Mouse (Mus musculus): ENCODE data around the gene Fcrl1.
"Not testable (repeated sequence)": the region's sequence is repeated elsewhere in the genome, so short reads cannot be mapped to it uniquely, and the experiment has no call there.

Fcrl1 gene

DNA sequence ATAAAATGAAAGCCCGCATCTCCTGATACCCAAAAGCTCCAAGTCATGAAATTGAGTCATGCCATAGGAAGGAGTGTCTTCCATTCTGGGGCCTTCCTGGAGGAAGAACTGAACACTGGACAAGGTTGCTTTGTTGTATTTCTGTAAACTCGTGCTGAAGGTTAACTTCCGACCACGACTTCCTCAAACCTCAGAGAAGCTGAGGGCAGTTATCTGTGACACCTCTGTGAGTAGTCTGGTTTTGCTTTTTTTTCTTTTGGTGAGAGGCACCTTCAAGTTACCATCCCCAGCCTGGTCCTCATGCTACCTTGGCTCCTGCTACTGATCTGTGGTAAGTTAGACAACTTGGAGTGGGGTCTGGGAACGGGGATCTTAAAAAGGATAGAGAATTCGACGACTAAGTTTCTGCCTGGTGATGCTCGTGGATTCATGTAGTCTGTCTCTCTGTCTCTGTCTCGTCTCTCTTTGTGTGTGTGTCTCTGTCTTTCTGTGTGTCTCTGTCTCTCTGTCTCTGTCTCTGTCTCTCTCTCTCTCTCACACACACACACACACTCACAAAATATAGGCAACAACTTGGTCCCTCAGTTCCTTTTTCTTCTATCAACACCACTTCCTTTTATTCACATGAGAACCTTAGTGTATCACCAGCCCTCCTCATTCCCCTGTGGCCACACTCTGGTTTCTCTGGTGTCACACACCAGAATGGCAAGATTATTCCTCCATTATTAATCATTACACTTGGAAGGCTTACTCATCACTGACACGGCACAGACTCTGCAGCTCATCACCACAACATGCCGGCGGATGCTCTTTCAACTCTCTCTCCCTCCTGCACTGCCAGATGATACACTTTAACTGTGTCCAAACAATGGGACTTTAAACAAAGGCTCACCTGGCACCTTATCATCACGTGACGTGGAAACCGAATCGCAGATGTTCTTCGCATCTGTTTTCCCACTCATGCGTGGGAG is at the start of gene Fcrl1:
TSS of gene Fcrl1 (plus strand) at position 193 of the 971 bp plus-strand sequence.
- no peak for DNase-seq

DNA sequence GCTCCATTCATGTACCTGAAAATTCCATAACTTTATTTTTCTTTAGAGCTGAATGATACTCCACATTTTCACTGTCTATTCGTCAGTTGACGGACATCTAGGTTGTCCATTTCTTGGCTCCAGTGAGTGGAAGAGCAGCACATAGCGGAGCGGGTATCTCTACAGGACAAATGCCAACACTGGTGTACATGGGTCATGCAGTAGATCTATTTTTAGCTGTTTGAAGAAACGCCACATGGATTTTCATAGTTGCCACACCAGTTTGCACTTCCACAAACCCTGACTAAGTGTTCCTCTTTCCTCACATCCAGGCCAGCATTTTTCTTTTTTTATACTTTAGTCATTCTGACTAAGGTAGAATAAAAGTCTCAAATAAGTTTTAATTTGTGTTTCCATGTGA is 38.3 kb upstream of the Fcrl1 start:
- DNase-seq = no peak

DNA sequence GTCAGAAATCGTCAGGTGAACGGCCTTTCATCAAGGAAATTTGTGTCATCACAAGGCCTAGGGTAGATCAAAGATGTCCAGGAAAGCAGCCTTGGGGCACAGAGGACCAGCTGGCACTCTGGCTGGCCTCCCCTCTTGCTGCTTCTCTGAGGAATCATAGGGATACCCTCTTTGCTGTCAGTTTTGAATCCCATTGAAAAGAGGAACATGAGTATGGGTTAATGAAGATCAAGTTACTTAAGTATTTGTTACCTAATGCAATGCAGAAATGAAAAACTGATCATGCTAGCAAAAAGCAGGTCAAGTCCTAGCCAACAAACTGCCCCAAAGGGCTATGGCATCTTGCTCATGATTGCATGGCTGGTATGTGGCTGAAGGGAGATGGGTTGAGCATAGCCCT is 25.2 kb upstream of the Fcrl1 start:
- not testable (repeated sequence) for DNase-seq

DNA sequence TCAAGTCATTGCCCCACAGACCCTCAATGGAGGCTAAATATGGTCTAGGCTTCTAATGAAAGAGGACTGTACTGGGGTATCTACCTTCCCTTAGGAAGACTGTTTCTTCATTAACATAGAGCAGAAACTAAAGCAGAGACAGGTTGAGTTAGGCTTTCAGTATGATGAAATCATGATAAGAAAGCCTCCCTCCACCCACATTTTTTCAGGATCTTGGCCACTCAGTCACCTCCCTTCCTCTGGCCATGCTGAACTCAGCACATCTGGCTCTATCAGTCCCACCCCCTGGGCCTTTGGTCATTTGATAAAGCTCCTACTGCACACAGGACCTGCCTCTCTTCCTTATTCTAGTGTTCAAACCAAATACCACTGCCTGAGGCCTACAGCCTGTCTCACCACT is 18.6 kb upstream of the Fcrl1 start, which contains the start of gene Cd5l:
TSS of gene Cd5l (plus strand) at position 301 of the 400 bp plus-strand sequence.
- DNase-seq = no peak

DNA sequence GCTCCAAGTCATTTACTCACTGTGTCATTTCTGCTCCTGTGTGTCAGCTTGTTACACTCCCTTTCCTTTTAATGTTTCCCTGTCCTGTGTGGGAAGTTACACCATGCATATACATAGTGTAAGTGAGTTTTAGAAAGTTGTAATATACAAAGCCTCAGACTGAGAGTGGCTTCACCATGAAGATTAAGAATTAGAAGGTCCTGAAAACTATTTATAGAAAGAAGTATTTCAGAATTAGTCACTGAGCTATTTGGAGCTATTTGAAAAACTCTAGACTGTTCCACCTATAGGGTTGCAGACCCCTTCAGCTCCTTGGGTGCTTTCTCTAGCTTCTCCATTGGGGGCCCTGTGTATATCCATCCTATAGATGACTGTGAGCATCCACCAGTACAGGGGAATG is 17.0 kb upstream of the Fcrl1 start:
- DNase-seq = no peak

DNA sequence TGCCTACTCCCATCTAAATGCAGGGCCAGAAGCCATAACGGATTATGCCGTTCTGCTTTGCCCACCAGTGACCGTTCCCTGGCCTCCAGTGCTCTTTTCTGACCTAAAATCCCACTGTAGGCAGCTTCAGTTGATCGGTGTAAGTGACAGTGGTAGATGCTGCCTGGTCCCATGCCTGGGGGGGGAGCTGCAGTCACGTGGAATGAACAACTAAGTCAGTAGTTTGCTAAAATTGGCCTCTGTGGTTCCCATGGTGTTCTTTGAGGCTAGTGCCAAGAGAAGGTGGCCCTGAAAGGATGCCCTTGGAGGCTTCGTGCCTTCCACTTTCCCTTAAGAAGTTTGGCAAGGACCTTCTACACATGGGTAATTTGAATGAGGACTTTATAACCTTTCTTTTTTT is 15.7 kb upstream of the Fcrl1 start:
- DNase-seq = no peak

DNA sequence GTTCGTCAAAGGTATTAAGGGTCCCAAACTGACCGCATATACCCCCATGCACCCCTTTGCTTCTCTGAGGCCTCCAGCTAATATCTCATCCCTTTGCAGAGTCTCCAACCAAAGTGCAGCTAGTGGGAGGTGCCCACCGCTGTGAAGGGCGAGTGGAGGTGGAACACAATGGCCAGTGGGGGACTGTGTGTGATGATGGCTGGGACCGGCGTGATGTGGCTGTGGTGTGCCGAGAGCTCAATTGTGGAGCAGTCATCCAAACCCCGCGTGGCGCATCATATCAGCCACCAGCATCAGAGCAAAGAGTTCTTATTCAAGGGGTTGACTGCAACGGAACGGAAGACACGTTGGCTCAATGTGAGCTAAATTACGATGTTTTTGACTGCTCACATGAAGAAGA is 10.5 kb upstream of the Fcrl1 start:
- no peak for DNase-seq

DNA sequence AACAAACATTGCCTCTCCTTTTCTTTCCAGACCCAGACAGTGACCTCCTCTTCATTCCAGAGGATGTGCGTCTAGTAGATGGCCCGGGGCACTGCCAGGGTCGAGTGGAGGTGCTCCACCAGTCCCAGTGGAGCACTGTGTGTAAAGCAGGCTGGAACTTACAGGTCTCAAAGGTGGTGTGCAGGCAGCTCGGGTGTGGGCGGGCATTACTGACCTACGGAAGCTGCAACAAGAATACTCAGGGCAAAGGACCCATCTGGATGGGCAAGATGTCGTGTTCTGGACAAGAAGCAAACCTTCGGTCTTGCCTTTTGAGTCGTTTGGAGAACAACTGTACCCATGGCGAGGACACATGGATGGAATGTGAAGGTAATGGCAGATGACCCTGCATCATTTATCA is 8.7 kb upstream of the Fcrl1 start:
- no peak for DNase-seq

DNA sequence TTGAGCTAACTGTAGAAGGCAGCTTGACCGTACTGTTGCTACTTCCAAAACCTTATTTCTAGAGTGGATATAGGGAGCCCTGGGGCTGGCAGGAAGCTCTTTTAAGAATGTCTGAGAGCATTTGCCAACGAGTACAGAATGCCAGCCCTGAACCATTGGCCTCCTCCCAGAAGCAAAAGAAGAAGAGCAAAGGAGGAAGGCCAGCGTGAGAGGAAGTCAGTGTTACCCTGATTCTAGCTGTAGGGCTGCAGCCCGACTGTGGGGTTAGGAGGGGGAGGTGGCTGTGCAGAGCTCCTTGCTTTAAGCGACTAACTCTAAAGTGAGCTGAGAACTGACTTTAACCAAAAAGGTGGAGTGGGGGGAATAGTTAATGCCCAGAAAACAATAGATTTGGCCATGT is 7.0 kb upstream of the Fcrl1 start:
- DNase-seq = no peak

DNA sequence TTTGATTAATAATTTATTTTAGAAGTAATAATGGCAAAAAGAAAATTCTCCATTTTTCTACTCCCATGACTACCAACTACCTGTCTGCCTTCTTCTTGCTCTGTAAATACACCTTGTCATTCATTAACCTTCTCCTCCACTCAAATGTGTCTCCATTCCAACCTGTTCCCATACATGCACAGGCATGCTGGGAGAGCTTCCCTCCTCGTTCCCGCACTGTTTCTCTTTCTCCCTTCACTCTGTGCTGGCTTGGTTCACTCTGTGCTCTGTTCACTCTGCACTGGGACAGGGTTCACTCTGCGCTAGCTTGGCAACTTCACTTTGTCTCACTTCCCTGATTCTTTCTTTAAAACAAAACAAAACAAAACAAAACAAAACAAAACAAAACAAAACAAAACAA is 1.0 kb downstream of the Fcrl1 start:
- peak; percentile 9 for DNase-seq

DNA sequence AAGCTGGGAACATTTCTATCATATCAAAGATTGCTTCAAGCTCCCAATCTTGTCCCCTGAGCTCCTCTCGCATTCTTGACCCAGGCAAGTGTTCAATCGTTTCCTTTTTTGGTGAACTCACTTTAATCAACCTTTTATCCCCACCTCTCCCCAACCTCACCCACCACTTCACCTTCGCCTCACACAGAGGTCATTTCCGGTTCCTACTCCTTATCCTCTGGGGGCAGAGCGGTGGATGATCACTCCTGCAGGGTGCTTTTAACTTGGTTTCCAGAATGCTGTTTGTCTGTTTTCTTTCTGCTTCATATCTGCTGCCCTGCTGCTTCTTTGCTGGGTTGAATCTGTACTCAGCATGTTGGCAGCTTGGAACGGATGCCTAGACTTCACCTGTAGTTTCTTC is 1.5 kb downstream of the Fcrl1 start:
- DNase-seq = no peak

DNA sequence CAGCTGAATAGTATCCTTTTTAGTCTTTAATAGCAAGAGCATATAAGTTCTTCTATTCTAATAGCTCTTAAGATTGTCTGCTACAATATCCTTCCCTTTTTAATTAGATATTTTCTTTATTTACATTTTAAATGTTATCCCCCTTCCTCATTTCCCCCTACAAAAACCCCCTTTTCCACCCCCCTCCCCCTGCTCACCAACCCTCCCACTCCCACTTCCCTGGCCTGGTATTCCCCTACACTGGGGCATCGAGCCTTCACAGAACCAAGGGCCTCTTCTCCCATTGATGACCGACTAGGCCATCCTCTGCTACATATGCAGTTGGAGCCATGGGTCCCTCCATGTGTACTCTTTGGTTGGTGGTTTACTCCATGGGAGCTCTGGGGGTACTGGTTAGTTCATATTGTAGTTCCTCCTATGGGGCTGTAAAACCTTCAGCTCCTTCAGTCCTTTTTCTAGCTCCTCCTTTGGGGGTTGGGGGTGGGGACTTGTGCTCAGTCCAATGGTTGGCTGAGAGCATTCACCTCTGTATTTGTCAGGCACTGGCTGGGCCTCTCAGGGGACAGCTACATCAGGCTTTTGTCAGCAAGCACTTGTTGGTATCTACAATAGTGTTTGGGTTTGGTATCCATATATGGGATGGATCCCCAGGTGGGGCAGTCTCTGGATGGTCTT is 3.6 kb downstream of the Fcrl1 start:
- not testable (repeated sequence) for DNase-seq

DNA sequence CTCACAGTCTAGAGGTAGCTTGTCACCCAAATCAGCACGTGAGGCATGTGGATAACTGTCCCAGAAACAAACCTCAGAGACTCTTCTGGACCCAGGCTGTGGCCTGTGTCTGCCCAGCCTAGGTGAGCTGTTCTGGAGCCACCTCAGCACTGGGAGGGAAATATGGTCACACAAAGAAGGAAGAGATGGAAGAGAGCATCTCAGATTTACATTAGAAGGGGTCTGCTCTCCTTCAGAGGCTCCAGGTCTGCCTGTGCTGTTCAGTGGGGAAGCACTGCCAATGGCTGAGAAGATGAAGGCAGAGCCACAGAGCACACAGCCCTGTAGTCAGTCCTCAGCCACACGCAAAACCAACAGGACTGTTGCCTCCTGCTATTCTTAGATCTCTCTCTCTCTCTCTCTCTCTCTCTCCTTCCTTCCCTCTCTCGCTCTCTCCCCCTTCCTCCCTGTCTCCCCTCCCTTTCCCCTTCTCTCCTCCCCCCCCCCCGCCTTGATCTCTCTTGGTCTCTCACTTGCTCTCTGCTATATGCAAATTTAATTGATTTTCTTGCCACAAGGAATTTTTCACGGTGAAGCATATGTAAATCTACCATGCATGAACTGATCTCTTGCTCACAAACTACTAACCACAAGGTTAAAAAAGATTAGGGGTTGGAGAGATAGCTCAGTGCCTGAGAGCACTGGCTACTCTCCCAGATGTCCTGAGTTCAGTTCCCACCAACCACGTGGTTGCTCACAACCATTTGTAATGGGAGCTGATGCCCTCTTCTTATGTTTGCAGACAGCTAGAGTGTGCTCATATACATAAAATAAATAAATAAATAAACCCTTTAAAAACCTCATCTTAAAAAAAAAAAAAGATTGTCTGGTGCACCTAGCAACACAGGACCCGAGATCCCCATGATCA is 5.9 kb downstream of the Fcrl1 start:
- DNase-seq = no peak

DNA sequence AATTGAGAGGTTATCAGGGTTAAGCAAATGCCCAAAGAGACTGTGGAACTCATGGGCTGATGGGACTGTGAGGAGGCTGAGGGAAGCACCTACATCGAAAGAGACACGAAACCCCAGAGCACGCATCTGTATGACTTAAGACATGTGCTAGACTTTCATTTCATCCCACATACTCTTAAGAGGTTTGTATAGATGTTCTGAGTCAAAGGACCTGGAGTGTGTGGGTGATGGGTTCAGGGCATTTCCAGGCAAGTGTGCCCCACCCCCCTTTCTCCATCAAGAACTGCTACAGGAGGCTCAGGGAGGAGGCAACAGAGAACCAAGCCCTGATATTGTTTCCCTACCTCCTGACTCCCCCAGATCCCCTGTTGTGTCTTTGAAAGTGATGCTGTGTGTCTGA is 7.1 kb downstream of the Fcrl1 start:
- DNase-seq = no peak

DNA sequence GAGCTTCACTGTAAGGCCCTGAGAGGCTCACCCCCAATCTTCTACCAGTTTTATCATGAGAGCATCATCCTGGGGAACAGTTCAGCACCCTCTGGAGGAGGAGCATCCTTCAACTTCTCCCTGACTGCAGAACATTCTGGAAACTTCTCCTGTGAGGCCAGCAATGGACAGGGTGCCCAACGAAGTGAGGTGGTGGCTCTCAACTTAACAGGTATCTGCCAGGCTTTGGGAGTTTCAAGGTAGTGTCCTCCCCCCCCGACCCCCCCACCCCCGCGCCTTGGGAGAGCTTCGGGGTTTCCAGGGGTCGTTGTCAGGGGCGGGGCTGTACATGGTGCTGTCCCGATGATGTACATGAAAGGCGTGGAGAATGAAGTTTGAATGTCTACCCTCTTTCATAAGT is 8.9 kb downstream of the Fcrl1 start:
- DNase-seq = no peak

DNA sequence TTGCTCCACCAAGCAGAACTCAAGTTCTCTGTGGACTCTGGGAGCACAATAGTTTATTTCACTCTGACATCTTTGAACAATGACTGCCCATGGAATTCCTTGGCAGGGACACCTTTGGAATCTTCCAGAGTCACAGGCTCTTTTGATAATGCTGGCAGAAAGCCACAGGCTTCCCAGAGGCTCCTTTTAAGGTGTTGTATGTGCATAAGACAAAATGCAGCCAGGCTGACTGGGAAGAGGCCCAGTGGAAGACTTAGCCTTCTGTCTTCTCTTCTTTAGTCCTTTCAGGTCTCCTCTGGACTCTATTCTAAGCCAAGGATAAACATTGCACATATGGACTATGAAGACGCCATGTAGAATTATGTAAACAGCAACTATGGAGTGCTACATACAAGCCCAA is 14.7 kb downstream of the Fcrl1 start:
- peak; percentile 21 for DNase-seq

DNA sequence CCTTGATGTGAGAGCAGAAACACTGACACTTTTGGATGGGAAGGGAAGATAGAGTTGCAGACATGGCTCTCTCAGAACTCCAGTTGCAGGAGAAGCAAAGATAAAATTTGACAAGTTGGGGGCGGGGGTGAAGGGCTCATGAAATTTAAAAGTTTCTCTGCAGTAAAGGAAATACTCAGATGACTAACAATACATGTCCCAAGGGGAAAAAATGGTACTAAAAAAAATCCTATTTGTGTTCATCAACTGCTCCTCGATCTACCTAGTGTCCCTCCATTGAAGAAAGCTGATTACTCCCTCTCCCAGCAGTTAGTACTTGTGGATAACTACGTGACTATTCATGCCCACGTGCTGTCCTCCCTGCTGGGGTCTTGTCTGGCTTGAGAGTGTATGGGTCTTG is 22.6 kb downstream of the Fcrl1 start:
- DNase-seq = no peak

DNA sequence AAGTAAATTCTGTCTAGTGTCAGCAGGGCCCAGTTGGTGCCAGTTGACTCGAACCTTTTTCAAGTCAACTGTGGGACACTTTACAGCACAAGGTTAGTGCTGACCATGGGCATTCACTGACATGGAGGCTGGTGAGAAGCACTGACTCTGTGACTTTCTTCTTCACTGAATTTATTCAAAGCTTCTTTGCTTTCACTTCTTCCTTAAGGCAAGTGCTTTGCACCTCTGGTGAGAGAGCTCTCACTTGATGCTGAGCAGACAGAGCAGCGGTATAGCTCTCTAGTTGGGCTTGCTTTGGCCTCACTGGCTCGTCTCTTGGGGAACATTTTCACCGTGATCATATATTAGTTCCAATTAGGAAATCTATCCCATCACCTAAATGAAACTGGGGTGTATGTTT is 23.7 kb downstream of the Fcrl1 start:
- no peak for DNase-seq

DNA sequence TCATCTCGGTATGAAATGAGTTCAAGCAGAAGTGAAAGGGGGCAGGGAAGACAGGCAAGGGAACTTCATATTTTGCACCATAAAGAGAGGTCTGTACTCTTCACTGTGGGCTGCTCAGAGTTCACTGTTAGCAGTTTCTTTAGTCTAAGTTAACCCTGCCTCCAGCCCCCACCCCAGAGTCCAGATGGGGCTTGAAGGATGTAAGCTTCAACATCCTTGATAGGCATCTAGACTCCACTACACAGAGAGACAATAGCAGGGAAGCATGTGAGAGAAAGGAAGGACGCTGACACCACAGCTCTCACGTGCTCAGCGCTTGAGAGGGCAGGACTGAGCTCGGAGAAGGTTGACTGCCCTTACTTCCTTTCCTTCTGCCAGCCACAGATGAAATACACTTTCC is 25.1 kb downstream of the Fcrl1 start:
- DNase-seq = no peak

DNA sequence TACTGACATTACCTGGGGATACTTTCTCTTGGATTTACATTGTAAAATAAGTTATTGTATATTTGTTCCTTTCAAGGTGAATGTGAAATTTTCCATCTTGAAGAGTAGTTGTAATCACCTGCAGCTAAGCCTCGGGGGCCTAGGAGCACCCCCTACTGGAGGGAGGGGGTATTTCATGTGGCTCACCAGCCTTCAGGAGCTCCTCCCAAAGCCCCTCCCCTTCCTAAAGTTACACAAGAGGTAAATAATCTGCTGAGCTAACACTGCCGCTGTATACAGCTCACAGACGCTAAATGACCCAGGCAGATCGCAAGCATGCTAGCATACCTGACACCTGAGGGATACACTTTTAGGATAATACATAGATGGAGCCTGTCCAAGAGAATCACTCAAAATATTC is 32.0 kb downstream of the Fcrl1 start:
- no peak for DNase-seq

DNA sequence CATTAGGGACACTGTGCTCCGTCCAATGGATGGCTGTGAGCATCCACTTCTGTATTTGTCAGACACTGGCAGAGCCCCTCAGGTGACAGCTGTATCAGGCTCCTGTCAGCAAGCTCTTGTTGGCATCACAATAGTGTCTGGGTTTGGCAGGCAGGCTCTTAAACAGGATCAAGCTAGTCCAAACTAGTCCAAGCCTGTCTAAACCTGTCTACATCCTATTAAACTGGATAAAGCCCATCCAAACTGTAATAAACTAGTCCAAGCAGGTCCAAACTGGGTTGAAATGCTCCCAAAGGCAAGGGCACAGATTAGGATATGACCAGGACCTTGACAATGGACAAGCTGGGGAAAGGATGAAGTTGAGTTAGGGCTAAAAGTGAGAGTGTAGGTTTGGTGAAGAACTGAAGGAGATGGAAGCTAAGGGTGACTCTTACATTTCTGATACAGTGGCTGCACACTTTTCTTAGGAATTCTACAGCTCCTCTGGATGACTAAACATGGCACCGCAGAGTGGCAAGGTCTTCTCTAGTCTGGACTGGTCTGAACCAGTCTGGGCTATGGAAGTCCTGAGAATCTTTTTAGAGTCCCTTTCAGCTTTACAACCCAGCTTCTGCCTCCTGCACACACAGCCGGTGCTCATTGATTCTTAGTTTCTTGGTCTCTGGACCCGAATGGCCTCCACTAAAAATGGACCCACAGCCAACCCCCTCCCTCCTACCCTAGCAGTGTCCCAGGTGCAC is 33.2 kb downstream of the Fcrl1 start:
- no peak for DNase-seq

DNA sequence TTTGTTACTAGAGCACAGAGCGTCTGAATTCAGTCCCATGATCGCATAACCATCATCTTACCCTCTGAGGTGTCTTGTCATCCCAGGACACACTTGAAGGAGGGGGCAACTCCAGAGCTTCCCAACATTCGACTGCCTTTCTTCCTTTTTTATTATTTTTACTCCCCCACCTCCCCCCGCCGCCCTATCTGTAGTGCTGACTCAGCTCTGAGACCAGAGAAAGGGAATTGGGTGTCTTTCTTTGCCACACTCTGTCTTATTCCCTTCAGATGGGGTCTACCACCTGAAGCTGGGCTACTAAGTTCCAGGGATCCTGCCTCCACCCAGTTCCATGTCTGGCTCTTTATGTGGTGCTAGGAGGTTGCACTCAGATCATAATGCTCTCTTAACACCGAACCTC is 34.4 kb downstream of the Fcrl1 start:
- DNase-seq = no peak

Data from kidney, postnatal 14 days (tissue).